Mouse (Mus musculus) MEL (cell line): ENCODE results near the gene Clpp. TPM values are rescaled to one million over a fixed set of nuclear protein-coding genes. Genes with fewer than 3 reads are reported as not detected.

Source experiments
- DNase-seq: peaks from one replicate; pipeline ENCODE4 v3.0.0; 2011; ENCODE audit warnings: low read depth, low spot score
- H3K27ac ChIP-seq: 2 replicates; pipeline ENCODE4 v1.5.1; 2012; ENCODE audit warnings: low read depth, mild to moderate bottlenecking, control low read depth, low read length, moderate library complexity; ENCODE audit not compliant: control insufficient read depth
- H3K27me3 ChIP-seq, 2 experiments: fragments of 150-350 bp in 1 of 2; sonication (generic) in 1 of 2; 2 replicates each; pipeline ENCODE4 v1.6.1; 2012; ENCODE audit warnings: low read length in 2 of 2, mild to moderate bottlenecking in 2 of 2, improper control_type of control experiment in 1 of 2, moderate library complexity in 1 of 2; ENCODE audit not compliant: insufficient read depth in 2 of 2, control insufficient read depth in 1 of 2
- H3K36me3 ChIP-seq, 2 experiments: 2 replicates each; pipeline ENCODE4 v1.6.1; 2012 to 2014; ENCODE audit warnings: low read length in 2 of 2, improper control_type of control experiment in 1 of 2, inconsistent platforms in 1 of 2, mild to moderate bottlenecking in 1 of 2; ENCODE audit not compliant: insufficient read depth in 2 of 2, control insufficient read depth in 1 of 2
- H3K4me1 ChIP-seq, 2 experiments: fragments of 150-350 bp in 1 of 2; sonication (generic) in 1 of 2; 2 replicates each; pipeline ENCODE4 v1.6.1; 2012; ENCODE audit warnings: low read length in 2 of 2, improper control_type of control experiment in 1 of 2, mild to moderate bottlenecking in 1 of 2; ENCODE audit not compliant: insufficient read depth in 2 of 2, control insufficient read depth in 1 of 2
- H3K4me3 ChIP-seq, 2 experiments: fragments of 150-350 bp in 1 of 2; sonication (generic) in 1 of 2; 2 replicates each; pipeline ENCODE4 v1.5.1; 2012; ENCODE audit warnings: low read depth in 2 of 2, low read length in 2 of 2, mild to moderate bottlenecking in 2 of 2, moderate library complexity in 2 of 2, control low read depth in 1 of 2, improper control_type of control experiment in 1 of 2; ENCODE audit not compliant: control insufficient read depth in 1 of 2, insufficient read depth in 1 of 2
- H3K79me2 ChIP-seq: 2 replicates; pipeline ENCODE4 v1.6.1; 2012; ENCODE audit warnings: mild to moderate bottlenecking, low read length, moderate library complexity; ENCODE audit not compliant: control insufficient read depth, poor library complexity, insufficient read depth
- H3K9ac ChIP-seq: 2 replicates; pipeline ENCODE4 v1.6.1; 2012; ENCODE audit warnings: low read depth, mild to moderate bottlenecking, control low read depth, low read length, moderate library complexity; ENCODE audit not compliant: control insufficient read depth, poor library complexity, severe bottlenecking
- H3K9me3 ChIP-seq: fragments of 150-350 bp; sonication (generic); replicated peaks from 2 replicates; pipeline ENCODE4 v1.6.1; 2012; ENCODE audit warnings: mild to moderate bottlenecking, low read length, improper control_type of control experiment, moderate library complexity; ENCODE audit not compliant: insufficient read depth
- BHLHE40 ChIP-seq: IDR thresholded peaks from 2 replicates; pipeline ENCODE4 v1.6.1; 2012; ENCODE audit warnings: low read depth, mild to moderate bottlenecking, inconsistent platforms, low read length, improper control_type of control experiment, borderline replicate concordance
- CTCF ChIP-seq, 3 experiments: IDR thresholded peaks in 2 of 3; conservative IDR thresholded peaks in 1 of 3; 2 replicates each; pipeline ENCODE4 v1.5.1; 2011 to 2012; ENCODE audit warnings: low read length in 3 of 3, low read depth in 2 of 3, mild to moderate bottlenecking in 2 of 3, improper control_type of control experiment in 1 of 3, inconsistent platforms in 1 of 3, mixed read lengths in 1 of 3, moderate library complexity in 1 of 3; ENCODE audit not compliant: control insufficient read depth in 1 of 3, insufficient read depth in 1 of 3, poor library complexity in 1 of 3, severe bottlenecking in 1 of 3
- E2F4 ChIP-seq: IDR thresholded peaks from 2 replicates; pipeline ENCODE4 v1.6.1; 2011; ENCODE audit warnings: low read depth, low read length, improper control_type of control experiment, borderline replicate concordance
- ELF1 ChIP-seq: IDR thresholded peaks from 2 replicates; pipeline ENCODE4 v1.6.1; 2014; ENCODE audit warnings: low read depth, mild to moderate bottlenecking, inconsistent platforms, low read length, improper control_type of control experiment, moderate library complexity
- ETS1 ChIP-seq: IDR thresholded peaks from 2 replicates; pipeline ENCODE4 v1.6.1; 2012; ENCODE audit warnings: low read depth, mild to moderate bottlenecking, inconsistent platforms, low read length, improper control_type of control experiment, moderate library complexity
- GABPA ChIP-seq: IDR thresholded peaks from 2 replicates; pipeline ENCODE4 v1.6.1; 2012; ENCODE audit warnings: low read depth, mild to moderate bottlenecking, inconsistent platforms, low read length, improper control_type of control experiment, moderate library complexity
- GATA1 ChIP-seq: IDR thresholded peaks from 2 replicates; pipeline ENCODE4 v1.6.1; 2011; ENCODE audit warnings: low read depth, low read length, improper control_type of control experiment
- HCFC1 ChIP-seq: IDR thresholded peaks from 2 replicates; pipeline ENCODE4 v1.6.1; 2012; ENCODE audit warnings: low read depth, mild to moderate bottlenecking, inconsistent platforms, low read length, improper control_type of control experiment, moderate library complexity
- JUND ChIP-seq: IDR thresholded peaks from 2 replicates; pipeline ENCODE4 v1.6.1; 2011; ENCODE audit warnings: low read depth, mild to moderate bottlenecking, improper control_type of control experiment, low read length
- KAT2A ChIP-seq: conservative IDR thresholded peaks from 2 replicates; pipeline ENCODE4 v1.6.1; 2012; ENCODE audit warnings: low read depth, low read length, improper control_type of control experiment, inconsistent platforms
- MAFK ChIP-seq: IDR thresholded peaks from 2 replicates; pipeline ENCODE4 v1.6.1; 2011; ENCODE audit warnings: low read depth, mild to moderate bottlenecking, low read length, improper control_type of control experiment, borderline replicate concordance
- MAX ChIP-seq: IDR thresholded peaks from 2 replicates; pipeline ENCODE4 v1.6.1; 2011; ENCODE audit warnings: low read length, improper control_type of control experiment
- MAZ ChIP-seq: IDR thresholded peaks from 2 replicates; pipeline ENCODE4 v1.6.1; 2012; ENCODE audit warnings: low read depth, mild to moderate bottlenecking, inconsistent platforms, low read length, improper control_type of control experiment
- MXI1 ChIP-seq: IDR thresholded peaks from 2 replicates; pipeline ENCODE4 v1.6.1; 2011; ENCODE audit warnings: mild to moderate bottlenecking, low read depth, low read length, improper control_type of control experiment
- MYB ChIP-seq: IDR thresholded peaks from 2 replicates; pipeline ENCODE4 v1.6.1; 2011; ENCODE audit warnings: mild to moderate bottlenecking, low read depth, low read length, improper control_type of control experiment
- MYC ChIP-seq: IDR thresholded peaks from 2 replicates; pipeline ENCODE4 v1.6.1; 2011; ENCODE audit warnings: low read depth, mild to moderate bottlenecking, low read length, improper control_type of control experiment, moderate library complexity
- NELFE ChIP-seq: IDR thresholded peaks from 2 replicates; pipeline ENCODE4 v1.6.1; 2011; ENCODE audit warnings: low read depth, low read length, improper control_type of control experiment
- NRF1 ChIP-seq: IDR thresholded peaks from 2 replicates; pipeline ENCODE4 v1.6.1; 2014; ENCODE audit warnings: low read depth, mild to moderate bottlenecking, inconsistent platforms, low read length, improper control_type of control experiment, moderate library complexity; ENCODE audit not compliant: poor library complexity, insufficient read depth, severe bottlenecking
- POLR2A ChIP-seq, 2 experiments: IDR thresholded peaks; 2 replicates each; pipeline ENCODE4 v1.6.1; 2011 to 2012; ENCODE audit warnings: low read length in 2 of 2, mild to moderate bottlenecking in 2 of 2, control low read depth in 1 of 2, improper control_type of control experiment in 1 of 2, low read depth in 1 of 2, moderate library complexity in 1 of 2; ENCODE audit not compliant: control insufficient read depth in 1 of 2, insufficient read depth in 1 of 2, poor library complexity in 1 of 2
- POLR2AphosphoS2 ChIP-seq: IDR thresholded peaks from 2 replicates; pipeline ENCODE4 v1.6.1; 2011; ENCODE audit warnings: low read length, improper control_type of control experiment
- POLR2AphosphoS5 ChIP-seq: IDR thresholded peaks from 2 replicates; pipeline ENCODE4 v1.6.1; 2012; ENCODE audit warnings: low read depth, borderline replicate concordance, mild to moderate bottlenecking, inconsistent platforms, low read length, moderate library complexity, mixed read lengths
- SIN3A ChIP-seq: IDR thresholded peaks from 2 replicates; pipeline ENCODE4 v1.6.1; 2012; ENCODE audit warnings: low read length, improper control_type of control experiment, inconsistent platforms
- SMC3 ChIP-seq: IDR thresholded peaks from 2 replicates; pipeline ENCODE4 v1.6.1; 2011; ENCODE audit warnings: low read depth, low read length, improper control_type of control experiment
- TBP ChIP-seq: IDR thresholded peaks from 2 replicates; pipeline ENCODE4 v1.8.0; 2011; ENCODE audit warnings: low read depth, low read length, improper control_type of control experiment
- TCF12 ChIP-seq: IDR thresholded peaks from 2 replicates; pipeline ENCODE4 v1.6.1; 2014; ENCODE audit warnings: low read depth, mild to moderate bottlenecking, inconsistent platforms, low read length, improper control_type of control experiment, moderate library complexity
- USF1 ChIP-seq: IDR thresholded peaks from 2 replicates; pipeline ENCODE4 v1.6.1; 2014; ENCODE audit warnings: low read depth, mild to moderate bottlenecking, inconsistent platforms, low read length, improper control_type of control experiment, moderate library complexity
- USF2 ChIP-seq, 2 experiments: IDR thresholded peaks; 2 replicates each; pipeline ENCODE4 v1.6.1; 2011 to 2012; ENCODE audit warnings: improper control_type of control experiment in 2 of 2, low read length in 2 of 2, borderline replicate concordance in 1 of 2, inconsistent platforms in 1 of 2, low read depth in 1 of 2, mild to moderate bottlenecking in 1 of 2; ENCODE audit not compliant: insufficient read depth in 1 of 2
- ZMIZ1 ChIP-seq: IDR thresholded peaks from 2 replicates; pipeline ENCODE4 v1.6.1; 2012; ENCODE audit warnings: low read depth, mild to moderate bottlenecking, inconsistent platforms, low read length, improper control_type of control experiment, moderate library complexity
- ZNF384 ChIP-seq: IDR thresholded peaks from 2 replicates; pipeline ENCODE4 v1.6.1; 2012; ENCODE audit warnings: low read depth, mild to moderate bottlenecking, inconsistent platforms, low read length, improper control_type of control experiment
- polyA plus RNA-seq, 2 experiments: library from polyadenylated mRNA; stranded (reverse) in 1 of 2; unstranded in 1 of 2; fragments of >175 nt in 1 of 2; fragments of >200 nt in 1 of 2; gene quantifications; 2 replicates each; pipeline versions ENCODE4 v1.2.1 to v1.2.4; 2012; ENCODE audit warnings: low replicate concordance in 2 of 2, low read depth in 1 of 2; ENCODE audit not compliant: insufficient read length in 2 of 2, insufficient read depth in 1 of 2, missing spikeins in 1 of 2
- total RNA-seq: library from RNA; depleted of rRNA; stranded (reverse); fragments of 300-350 nt; gene quantifications from 2 replicates; pipeline ENCODE4 v1.2.3, GENCODE M21; 2012

Gene Clpp
- total and polyA plus RNA-seq, 3 experiments: 177 to 178 TPM; not detected in 1

DNA sequence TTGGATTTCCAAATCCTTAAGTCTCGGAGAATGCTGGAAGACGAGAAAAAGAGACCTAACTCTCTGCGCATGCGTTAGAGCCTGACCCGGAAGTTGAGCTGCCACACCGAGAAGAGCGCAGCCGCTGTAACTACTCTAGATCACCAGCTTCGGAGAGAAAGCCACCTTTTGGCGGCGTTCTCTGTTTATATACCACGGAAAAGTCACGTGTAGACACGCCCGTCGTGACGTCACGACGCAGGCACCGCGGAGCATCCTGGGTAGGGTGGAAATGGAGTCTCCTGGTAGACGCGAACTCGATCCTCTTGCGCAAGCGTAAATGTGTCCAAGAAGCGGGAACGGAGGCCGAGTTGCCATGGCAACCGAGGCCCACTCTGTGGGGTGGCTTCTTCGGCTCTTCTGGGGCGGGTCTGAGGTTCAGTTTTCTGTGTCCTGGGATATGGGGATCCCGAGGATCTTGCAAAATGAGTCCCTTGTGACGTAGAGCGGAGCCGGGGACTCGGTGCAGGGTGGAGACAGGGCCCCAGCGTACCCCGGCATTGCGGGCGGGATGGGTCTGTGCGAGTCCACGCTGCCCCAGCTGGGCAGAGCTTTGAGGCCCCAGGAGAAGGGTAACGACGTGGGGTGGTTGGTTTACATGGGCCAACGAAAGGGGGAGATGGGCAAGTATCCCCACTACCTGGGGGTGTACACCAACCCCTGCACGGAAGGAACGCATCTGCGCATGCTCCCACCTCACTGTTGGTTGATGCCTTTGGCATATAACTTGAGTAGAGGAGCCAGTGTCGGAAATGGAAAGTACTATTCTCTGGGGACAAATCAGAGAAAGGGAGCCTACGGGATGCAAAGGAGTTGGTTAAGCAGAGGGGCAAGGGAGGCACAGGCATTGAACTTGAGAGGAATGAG is 21.4 kb downstream of the Clpp start, which contains the start of the genes Gtf2f1 and Gm17949:
Gene Gtf2f1, minus strand, starts transcription at position 53 of the 906 bp plus-strand sequence.
Gene Gm17949, plus strand, starts transcription at position 234 of the 906 bp plus-strand sequence.
- Histone ChIP-seq H3K27me3 (no peaks in the 10 kb centered on the region), H3K9me3 (no peaks in the 10 kb centered on the region), H3K4me1 (peaks cover 6 to 17% of the 10 kb centered on the region in 2 experiments; a peak in 3 of 4 replicates), H3K9ac (peak within 1 kb of the TSS; percentile 88), H3K36me3 (peaks cover 0 to 10% of the 10 kb centered on the region in 2 experiments; a peak in 3 of 4 replicates), H3K27ac (peak within 1 kb of the TSS; percentile 76), H3K79me2 (peaks cover 20% of the 10 kb centered on the region), H3K4me3 (peak within 1 kb of the TSS; percentile 73 to 87)
- DNase-seq: peak; percentile 98
- TF ChIP-seq NELFE (peak; percentile 99), SMC3 (no peak), GABPA (no peak), MAFK (no peak), E2F4 (0 out of 2 replicates have a peak, but pooled peaks have one; percentile 66), ZMIZ1 (peak; percentile 98), MYB (no peak), MYC (peak; percentile 79; the same call in 1 of the 2 replicates), ELF1 (peak; percentile 98), POLR2AphosphoS2 (peak; percentile 98), SIN3A (peak; percentile 94), ETS1 (peak; percentile 57; the same call in 1 of the 2 replicates), POLR2AphosphoS5 (peak; percentile 98), BHLHE40 (peak; percentile 98), USF1 (peak; percentile 100), NRF1 (peak; percentile 92), HCFC1 (peak; percentile 96), MXI1 (peak; percentile 82), KAT2A (peak; percentile 78), POLR2A (IDR thresholded peaks at IDR 0.05; ENCODE audit: control insufficient read depth in 1 of 2, insufficient read depth in 1 of 2, low read depth in 1 of 2, low read length in 2 of 2, poor library complexity in 1 of 2) (peak; percentile 89 to 100), JUND (no peak), GATA1 (no peak), TBP (peak; percentile 99), USF2 (IDR thresholded peaks at IDR 0.05; ENCODE audit: borderline replicate concordance in 1 of 2, insufficient read depth in 1 of 2, low read depth in 1 of 2, low read length in 2 of 2) (peak; percentile 66 to 94; a peak in 3 of 4 replicates), TCF12 (peak; percentile 82; the same call in 1 of the 2 replicates), CTCF (IDR thresholded peaks at IDR 0.05 in 2 of 3, conservative IDR thresholded peaks at IDR 0.05 in 1 of 3; ENCODE audit: control insufficient read depth in 1 of 3, insufficient read depth in 1 of 3, low read depth in 2 of 3, low read length in 3 of 3, poor library complexity in 1 of 3, severe bottlenecking in 1 of 3) (no peak), MAX (peak; percentile 98), MAZ (0 out of 2 replicates have a peak, but pooled peaks have one; percentile 38), ZNF384 (no peak)
